Comparison of ENCODE assay signal across 11 mouse cellular contexts in genomic region chr9:56629674-56630397, GRCm38 (mm10).
A peak's percentile ranks its signal among the peaks of the same experiment; 100 is the strongest.
DNase-seq lines count a peak whose midpoint lies in the region; ATAC-seq and TF ChIP-seq lines count a peak whose summit lies in the region.
"Had no signal": no experiment of that assay in that cellular context is flagged by ENCODE, and none has a peak within 500 bp of the region (broad histone marks: within the 10 kb centered on the region; RNA-seq: fewer than 3 reads in every experiment).

No protein-coding gene starts in this region.

- no peaks in the 10 kb centered on the region for H3K9me3 ChIP-seq in hindbrain, embryonic 14.5 days (ENCODE audit: control insufficient read depth, low read length)
- H3K9me3 ChIP-seq in hindbrain, embryonic 10.5 days = no peaks in the 10 kb centered on the region
- no peaks in the 10 kb centered on the region for H3K9me3 ChIP-seq in lung, postnatal 0 days (ENCODE audit: low read length)
- H3K9me3 ChIP-seq in heart, embryonic 11.5 days (replicated peaks; ENCODE audit: control insufficient read depth, low read length) = no peaks in the 10 kb centered on the region
- H3K9me3 ChIP-seq in neural tube, embryonic 15.5 days (replicated peaks) = no peaks in the 10 kb centered on the region
- H3K9me3 ChIP-seq: neural tube, embryonic 12.5 days; stomach, embryonic 15.5 days had no signal

- no peaks in the 10 kb centered on the region for H3K36me3 ChIP-seq in hindbrain, embryonic 14.5 days (replicated peaks; ENCODE audit: control insufficient read depth, insufficient read depth)
- H3K36me3 ChIP-seq in hindbrain, embryonic 10.5 days = no peaks in the 10 kb centered on the region
- H3K36me3 ChIP-seq in lung, postnatal 0 days (ENCODE audit: insufficient read depth, low read length) = no peaks in the 10 kb centered on the region
- no peaks in the 10 kb centered on the region for H3K36me3 ChIP-seq in heart, embryonic 11.5 days (ENCODE audit: control insufficient read depth, insufficient read depth, low read length)
- no peaks in the 10 kb centered on the region for H3K36me3 ChIP-seq in neural tube, embryonic 15.5 days
- H3K36me3 ChIP-seq: neural tube, embryonic 12.5 days; stomach, embryonic 15.5 days had no signal

- no peak overlapping the region for H3K9ac ChIP-seq in hindbrain, embryonic 14.5 days
- H3K9ac ChIP-seq in lung, postnatal 0 days (replicated peaks; ENCODE audit: low read depth) = no peak overlapping the region
- no peak overlapping the region for H3K9ac ChIP-seq in heart, embryonic 11.5 days (ENCODE audit: low read depth, low read length)
- 0 out of 2 replicates have a peak overlapping the region, but pooled peaks have one; percentile 10 for H3K9ac ChIP-seq in neural tube, embryonic 15.5 days (replicated peaks)
- H3K9ac ChIP-seq: neural tube, embryonic 12.5 days; stomach, embryonic 15.5 days had no signal

- peaks cover 12% of the 10 kb centered on the region for H3K4me1 ChIP-seq in hindbrain, embryonic 14.5 days (replicated peaks; ENCODE audit: control insufficient read depth, insufficient read depth, low read length)
- peaks cover 33% of the 10 kb centered on the region for H3K4me1 ChIP-seq in hindbrain, embryonic 10.5 days (replicated peaks)
- peaks cover 2% of the 10 kb centered on the region; the same call in 1 of the 2 replicates for H3K4me1 ChIP-seq in lung, postnatal 0 days (ENCODE audit: insufficient read depth, low read depth, low read length)
- H3K4me1 ChIP-seq in heart, embryonic 11.5 days (ENCODE audit: control insufficient read depth, insufficient read depth, low read length) = peaks cover 27% of the 10 kb centered on the region
- H3K4me1 ChIP-seq in neural tube, embryonic 15.5 days = peaks cover 61% of the 10 kb centered on the region

- TF ChIP-seq EP300 in lung, postnatal 0 days (IDR thresholded peaks at IDR 0.05) = no peak

- peak; percentile 40 for DNase-seq in hindbrain, embryonic 14.5 days (ENCODE audit: low spot score)
- no peak for DNase-seq in hindbrain, embryonic 10.5 days (ENCODE audit: low spot score)
- DNase-seq in lung, postnatal 0 days (ENCODE audit: low spot score) = peak; percentile 32
- DNase-seq in lung, adult 18-20 months = no peak
- DNase-seq in right cerebral cortex, adult 2 months (ENCODE audit: low spot score in 2 of 2) = no peak
- DNase-seq: right cerebral cortex, postnatal 14 days had no signal

- no peaks in the 10 kb centered on the region for H3K27me3 ChIP-seq in hindbrain, embryonic 14.5 days (ENCODE audit: control insufficient read depth, insufficient read depth, low read length)
- H3K27me3 ChIP-seq in hindbrain, embryonic 10.5 days (ENCODE audit: insufficient read depth, poor library complexity, severe bottlenecking) = peaks cover 44% of the 10 kb centered on the region
- peaks cover 13% of the 10 kb centered on the region for H3K27me3 ChIP-seq in lung, postnatal 0 days (replicated peaks; ENCODE audit: insufficient read depth, low read length)
- peaks cover 41% of the 10 kb centered on the region for H3K27me3 ChIP-seq in heart, embryonic 11.5 days (ENCODE audit: control insufficient read depth, insufficient read depth, low read length)
- no peaks in the 10 kb centered on the region for H3K27me3 ChIP-seq in neural tube, embryonic 15.5 days (replicated peaks)

- no peak overlapping the region for H3K4me2 ChIP-seq in hindbrain, embryonic 14.5 days (replicated peaks)
- no peak overlapping the region for H3K4me2 ChIP-seq in lung, postnatal 0 days (replicated peaks; ENCODE audit: low read depth, low read length)
- H3K4me2 ChIP-seq in heart, embryonic 11.5 days = no peak overlapping the region
- H3K4me2 ChIP-seq in neural tube, embryonic 15.5 days = no peak overlapping the region
- H3K4me2 ChIP-seq: liver, embryonic 11.5 days; neural tube, embryonic 12.5 days; stomach, embryonic 15.5 days had no signal

- H3K4me3 ChIP-seq in hindbrain, embryonic 14.5 days (replicated peaks; ENCODE audit: low read length) = no peak overlapping the region
- H3K4me3 ChIP-seq in hindbrain, embryonic 10.5 days = no peak overlapping the region
- H3K4me3 ChIP-seq in lung, postnatal 0 days (ENCODE audit: low read depth, low read length) = no peak overlapping the region
- no peak overlapping the region for H3K4me3 ChIP-seq in heart, embryonic 11.5 days (ENCODE audit: low read depth, low read length)
- no peak overlapping the region for H3K4me3 ChIP-seq in neural tube, embryonic 15.5 days (replicated peaks)
- H3K4me3 ChIP-seq: neural tube, embryonic 12.5 days; stomach, embryonic 15.5 days had no signal

- 77% methylated on average over 5 of the region's 5 CpGs for WGBS in hindbrain, embryonic 14.5 days
- 86% methylated on average over 5 of the region's 5 CpGs for WGBS in hindbrain, embryonic 10.5 days
- 77% methylated on average over 5 of the region's 5 CpGs for WGBS in lung, postnatal 0 days
- 64% methylated on average over 5 of the region's 5 CpGs for WGBS in heart, embryonic 11.5 days (ENCODE audit: insufficient replicate concordance)
- 51% methylated on average over 5 of the region's 5 CpGs for WGBS in neural tube, embryonic 15.5 days

- 0 out of 2 replicates have a peak, but pooled peaks have one; percentile 6 for ATAC-seq in hindbrain, embryonic 14.5 days (ENCODE audit: low FRiP score)
- peak; percentile 23; the same call in 1 of the 2 replicates for ATAC-seq in lung, postnatal 0 days
- peak; percentile 44 for ATAC-seq in heart, embryonic 11.5 days (replicated peaks; ENCODE audit: insufficient number of reproducible peaks, low FRiP score, low TSS enrichment)
- ATAC-seq in neural tube, embryonic 15.5 days (ENCODE audit: low FRiP score) = no peak

- no peak for TF ChIP-seq CTCF in lung, postnatal 0 days (IDR thresholded peaks at IDR 0.05)

- peak overlapping the region; percentile 28; the same call in 1 of the 2 replicates for H3K27ac ChIP-seq in hindbrain, embryonic 14.5 days
- H3K27ac ChIP-seq in hindbrain, embryonic 10.5 days = no peak overlapping the region
- H3K27ac ChIP-seq in lung, postnatal 0 days (ENCODE audit: low read length) = no peak overlapping the region
- H3K27ac ChIP-seq in heart, embryonic 11.5 days (ENCODE audit: low read depth, low read length) = 0 out of 2 replicates have a peak overlapping the region, but pooled peaks have one; percentile 3
- H3K27ac ChIP-seq in neural tube, embryonic 15.5 days (replicated peaks) = peak overlapping the region; percentile 48; the same call in 1 of the 2 replicates
- H3K27ac ChIP-seq: neural tube, embryonic 12.5 days; stomach, embryonic 15.5 days had no signal

Comparison
In these comparisons a context has a peak if more than half of its experiments do, and no peak if none do; other contexts are left out.
1. DNase-seq: peak in hindbrain, embryonic 14.5 days (single experiment) and lung, postnatal 0 days (single experiment); none in hindbrain, embryonic 10.5 days (single experiment), lung, adult 18-20 months (0 of 2) and right cerebral cortex, adult 2 months (0 of 2).
2. H3K27ac ChIP-seq: peak in hindbrain, embryonic 14.5 days (single experiment), heart, embryonic 11.5 days (single experiment) and neural tube, embryonic 15.5 days (single experiment); none in hindbrain, embryonic 10.5 days (single experiment) and lung, postnatal 0 days (single experiment).